Mouse (Mus musculus): ENCODE results near the gene Pakap.

DNA sequence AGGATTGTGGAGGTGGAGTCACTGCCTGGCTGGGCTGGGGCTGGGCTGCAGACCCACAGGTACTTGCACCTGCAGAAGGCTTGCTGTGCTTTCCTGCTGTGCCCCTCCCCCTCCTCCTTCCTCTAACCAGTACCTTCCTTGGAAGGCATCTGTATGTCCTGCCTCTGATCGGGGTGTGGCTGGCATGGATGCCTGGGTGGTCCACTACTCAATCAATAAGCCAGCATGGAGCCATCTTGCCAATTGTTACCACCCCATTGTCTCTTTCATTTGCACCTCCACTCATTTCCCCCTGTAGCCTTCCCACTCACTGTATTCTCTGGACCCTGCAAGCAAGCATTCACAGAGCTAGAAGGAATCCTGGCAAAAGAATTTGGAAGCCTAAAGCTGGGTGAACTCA, 122.8 kb downstream of the Pakap start:
- TF ChIP-seq CTCF (IDR thresholded peaks at IDR 0.05; ENCODE audit: borderline replicate concordance, extremely low read depth, insufficient read depth, insufficient read length) (no peak), POLR2A (IDR thresholded peaks at IDR 0.05; ENCODE audit: borderline replicate concordance, extremely low read depth, insufficient read depth, insufficient read length, poor library complexity, severe bottlenecking) (no peak)
